Mouse (Mus musculus) MN1 (cell line): ENCODE results near the gene Gm10800.
"Not testable (repeated sequence)": the region's sequence is repeated elsewhere in the genome, so short reads cannot be mapped to it uniquely, and the experiment has no call there.

Source experiments
- DNase-seq: peaks from one replicate; pipeline ENCODE4 v3.0.0-alpha.2; 2016; ENCODE audit warnings: low spot score

Gene Gm10800

DNA sequence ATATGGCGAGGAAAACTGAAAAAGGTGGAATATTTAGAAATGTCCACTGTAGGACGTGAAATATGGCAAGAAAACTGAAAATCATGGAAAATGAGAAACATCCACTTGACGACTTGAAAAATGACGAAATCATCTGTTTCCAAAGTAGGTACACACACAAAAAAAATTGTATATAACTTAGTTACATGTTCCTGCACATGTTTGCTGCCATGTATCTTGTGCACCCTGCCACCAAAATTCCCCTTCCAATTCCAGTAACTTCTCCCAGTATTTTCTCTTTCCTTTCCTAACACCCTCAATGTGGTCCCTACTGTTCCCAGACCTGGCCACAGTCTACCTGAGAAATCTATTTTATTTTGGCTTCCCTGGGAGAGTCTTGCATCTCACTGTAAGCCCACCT, at the start of gene Gm10800:
Gm10800 (minus strand) TSS at position 101 of the 400 bp plus-strand sequence.
- not testable (repeated sequence) for DNase-seq

- DNase-seq, result no peak
Measured at GRCm38 (mm10) chr2:98697533-98697932, 30.4 kb upstream of the Gm10800 start.

DNA sequence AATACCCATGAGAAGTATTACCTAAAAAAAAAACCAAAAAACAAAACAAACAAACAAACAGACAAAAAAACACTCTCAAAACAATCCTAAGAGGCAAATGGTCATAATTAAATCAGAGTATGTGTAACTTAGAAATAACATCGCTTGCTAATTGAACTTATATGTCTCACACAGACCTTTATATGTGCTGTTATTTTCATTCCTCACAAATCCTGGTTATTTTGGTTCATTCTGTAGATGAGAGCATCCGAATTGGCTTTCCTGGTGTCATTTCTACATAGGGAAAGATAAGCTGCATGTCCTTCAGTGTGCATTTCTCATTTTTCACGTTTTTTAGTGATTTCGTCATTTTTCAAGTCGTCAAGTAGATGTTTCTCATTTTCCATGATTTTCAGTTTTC, 5.2 kb downstream of the Gm10800 start, which contains the start of gene Gm10801:
Gm10801 (plus strand) TSS at position 301 of the 400 bp plus-strand sequence.
- not testable (repeated sequence) for DNase-seq
